Mouse (Mus musculus) liver, embryonic 14.5 days (tissue): Measurements from ENCODE around the gene Proser3.

Experiments used
- CTCF ChIP-seq: IDR thresholded peaks from 2 replicates; pipeline ENCODE4 v1.5.1; 2016; ENCODE audit warnings: antibody characterized with exemption, low read depth, control low read depth
- EP300 ChIP-seq: IDR thresholded peaks from 2 replicates; pipeline ENCODE4 v1.6.1; 2016; ENCODE audit warnings: antibody characterized with exemption, low read depth

GRCm38 (mm10) chr7:30549880-30550279 lies 2.2 kb downstream of the Proser3 start:
- no peak for TF ChIP-seq CTCF
- TF ChIP-seq EP300 = no peak
